Mouse (Mus musculus): Measurements from ENCODE around the gene Akna. TPM values are rescaled to one million over a fixed set of nuclear protein-coding genes. Genes with fewer than 3 reads are reported as not detected.

The Akna gene
- total and polyA plus RNA-seq, 2 experiments from 2014 or later: 3.2 to 8.1 TPM

DNA sequence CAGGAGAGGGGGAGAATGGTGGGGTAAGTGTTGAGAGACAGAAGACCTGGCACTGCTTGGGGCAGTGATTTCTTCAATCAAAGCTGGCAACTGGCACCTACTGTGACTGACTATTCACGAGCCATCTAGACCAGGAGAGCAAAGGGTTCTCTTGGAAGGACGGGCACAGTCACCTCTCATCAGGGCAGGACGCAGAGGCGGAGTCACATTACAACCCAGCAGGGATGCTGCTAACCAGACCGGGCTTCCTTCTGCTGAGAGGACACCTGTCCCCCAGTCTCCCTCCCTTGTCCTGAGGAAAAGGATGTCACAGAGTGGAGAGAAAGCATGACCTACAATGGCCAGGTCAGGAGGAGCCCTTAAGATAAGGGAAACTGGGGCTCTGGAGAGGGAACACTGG is 20.7 kb upstream of the Akna start:
- TF ChIP-seq CTCF (IDR thresholded peaks at IDR 0.05; ENCODE audit: low read depth): no peak
- WGBS: 50% methylated on average over 5 of the region's 5 CpGs
- ATAC-seq: no peak

DNA sequence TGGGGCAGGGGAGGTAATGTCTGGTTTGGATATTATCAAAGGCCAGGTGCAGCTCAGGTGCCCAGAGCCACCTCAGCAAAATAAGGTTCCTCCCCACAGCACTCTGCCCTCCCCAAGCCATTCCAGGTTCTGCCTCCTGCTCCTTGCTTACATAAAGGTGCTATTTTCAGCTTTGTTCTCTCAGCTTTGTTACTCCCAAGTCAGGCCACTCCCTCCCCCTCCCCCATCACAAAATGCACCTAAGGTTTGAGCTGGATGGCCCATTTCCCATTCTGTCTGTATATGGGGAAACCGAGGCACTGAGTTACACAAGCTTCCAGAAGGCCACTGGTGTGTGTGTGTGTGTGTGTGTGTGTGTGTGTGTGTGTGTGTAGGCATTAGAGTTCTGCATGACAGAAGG is 20.1 kb upstream of the Akna start:
- Histone ChIP-seq H3K27ac (no peak overlapping the region), H3K36me3 (ENCODE audit: insufficient read depth, low read length) (no peaks in the 10 kb centered on the region), H3K4me1 (ENCODE audit: insufficient read depth, low read length) (no peaks in the 10 kb centered on the region), H3K27me3 (ENCODE audit: insufficient read depth, low read length) (no peaks in the 10 kb centered on the region), H3K4me3 (ENCODE audit: low read length) (no peak overlapping the region), H3K9ac (replicated peaks; ENCODE audit: low read length) (no peak overlapping the region), H3K4me2 (ENCODE audit: low read depth, low read length) (no peak overlapping the region), H3K9me3 (ENCODE audit: low read length) (no peaks in the 10 kb centered on the region)
- TF ChIP-seq CTCF (IDR thresholded peaks at IDR 0.05; ENCODE audit: low read depth): no peak
- DNase-seq (ENCODE audit: low spot score) (no peak), ATAC-seq (no peak)
- WGBS: 75% methylated on average over 1 of the region's 1 CpGs

More for the DNA sequence above, 20.7 kb upstream of the Akna start:
- Histone ChIP-seq H3K27ac (no peak overlapping the region), H3K27me3 (ENCODE audit: insufficient read depth, low read length) (no peaks in the 10 kb centered on the region), H3K4me2 (ENCODE audit: low read depth, low read length) (no peak overlapping the region), H3K4me3 (ENCODE audit: low read length) (no peak overlapping the region), H3K36me3 (ENCODE audit: insufficient read depth, low read length) (no peaks in the 10 kb centered on the region), H3K9me3 (ENCODE audit: low read length) (no peaks in the 10 kb centered on the region), H3K9ac (replicated peaks; ENCODE audit: low read length) (no peak overlapping the region), H3K4me1 (ENCODE audit: insufficient read depth, low read length) (no peaks in the 10 kb centered on the region)
- no peak for DNase-seq (ENCODE audit: low spot score)

DNA sequence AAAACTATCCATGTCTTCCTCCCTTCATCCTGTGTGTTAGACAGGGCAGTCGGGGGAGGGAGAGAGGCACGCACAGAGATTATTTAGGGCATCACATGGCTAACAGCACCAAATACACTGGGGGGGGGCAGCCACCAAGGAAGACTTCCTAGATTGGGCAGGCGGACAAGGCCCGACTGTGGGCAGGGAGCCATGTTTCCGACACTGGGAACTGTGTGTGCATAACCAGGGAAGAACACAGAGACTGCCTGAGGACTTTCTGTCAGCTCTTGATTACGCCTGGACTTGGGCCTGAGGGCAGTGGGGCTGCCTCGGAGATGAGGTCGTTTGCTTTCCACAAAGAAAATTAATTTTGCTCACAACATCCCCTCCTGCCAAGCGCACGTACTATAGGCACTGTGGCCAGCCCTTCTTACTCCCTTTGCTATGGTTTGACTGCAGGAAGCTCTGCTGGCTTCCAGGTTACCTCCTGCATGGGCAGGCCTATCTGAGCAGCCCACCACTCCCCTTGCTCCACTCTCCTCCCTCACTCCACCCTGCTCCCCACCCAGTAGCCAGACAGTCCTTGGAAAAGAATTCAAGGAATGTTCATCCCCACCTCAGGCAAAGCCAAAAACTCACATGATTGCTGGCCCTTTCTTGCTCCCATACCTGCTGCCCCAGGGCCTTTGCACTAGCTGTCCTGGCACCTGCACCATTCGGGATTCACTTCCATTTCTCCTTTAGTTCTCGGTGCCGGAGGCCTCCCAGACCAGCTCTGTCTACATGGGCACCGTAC is 17.2 kb upstream of the Akna start:
- DNase-seq (ENCODE audit: low spot score): peak; percentile 49
- H3K36me3 ChIP-seq (ENCODE audit: insufficient read depth, low read length): no peaks in the 10 kb centered on the region
- ATAC-seq: no peak
- H3K4me1 ChIP-seq (ENCODE audit: insufficient read depth, low read length): no peaks in the 10 kb centered on the region
- H3K4me2 ChIP-seq (ENCODE audit: low read depth, low read length): no peak overlapping the region
- no peak for TF ChIP-seq CTCF (IDR thresholded peaks at IDR 0.05; ENCODE audit: low read depth)
- no peaks in the 10 kb centered on the region for H3K27me3 ChIP-seq (ENCODE audit: insufficient read depth, low read length)
- no peaks in the 10 kb centered on the region for H3K9me3 ChIP-seq (ENCODE audit: low read length)
- no peak overlapping the region for H3K9ac ChIP-seq (replicated peaks; ENCODE audit: low read length)
- no peak overlapping the region for H3K4me3 ChIP-seq (ENCODE audit: low read length)
- 52% methylated on average over 14 of the region's 14 CpGs for WGBS
- H3K27ac ChIP-seq: no peak overlapping the region

DNA sequence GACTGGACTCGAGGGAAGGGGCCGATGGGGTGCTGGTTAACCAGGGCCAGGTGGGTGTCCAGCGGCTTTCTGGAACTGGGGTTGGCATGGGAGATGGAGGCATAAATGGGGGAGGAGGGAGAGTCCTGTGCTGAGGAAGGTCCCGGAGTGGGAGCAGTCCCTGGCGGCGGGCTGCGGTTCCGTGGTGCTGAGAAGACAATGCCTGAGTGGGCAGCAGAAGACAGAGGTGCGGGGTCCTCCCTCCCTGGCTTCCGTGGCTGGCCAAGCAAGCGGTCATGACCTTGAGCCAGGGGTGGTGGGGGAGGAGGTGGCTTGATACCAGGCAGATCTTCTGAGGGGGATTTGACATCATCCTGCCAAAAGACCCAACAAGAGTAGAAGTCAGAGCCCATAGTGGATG is 15.1 kb upstream of the Akna start:
- Histone ChIP-seq H3K9me3 (ENCODE audit: low read length) (no peaks in the 10 kb centered on the region), H3K36me3 (ENCODE audit: insufficient read depth, low read length) (no peaks in the 10 kb centered on the region), H3K4me1 (ENCODE audit: insufficient read depth, low read length) (no peaks in the 10 kb centered on the region), H3K27ac (no peak overlapping the region), H3K9ac (replicated peaks; ENCODE audit: low read length) (no peak overlapping the region), H3K4me2 (ENCODE audit: low read depth, low read length) (no peak overlapping the region), H3K4me3 (ENCODE audit: low read length) (no peak overlapping the region), H3K27me3 (ENCODE audit: insufficient read depth, low read length) (no peaks in the 10 kb centered on the region)
- no peak for TF ChIP-seq CTCF (IDR thresholded peaks at IDR 0.05; ENCODE audit: low read depth)
- no peak for DNase-seq (ENCODE audit: low spot score)
- no peak for ATAC-seq
- 80% methylated on average over 11 of the region's 11 CpGs for WGBS

DNA sequence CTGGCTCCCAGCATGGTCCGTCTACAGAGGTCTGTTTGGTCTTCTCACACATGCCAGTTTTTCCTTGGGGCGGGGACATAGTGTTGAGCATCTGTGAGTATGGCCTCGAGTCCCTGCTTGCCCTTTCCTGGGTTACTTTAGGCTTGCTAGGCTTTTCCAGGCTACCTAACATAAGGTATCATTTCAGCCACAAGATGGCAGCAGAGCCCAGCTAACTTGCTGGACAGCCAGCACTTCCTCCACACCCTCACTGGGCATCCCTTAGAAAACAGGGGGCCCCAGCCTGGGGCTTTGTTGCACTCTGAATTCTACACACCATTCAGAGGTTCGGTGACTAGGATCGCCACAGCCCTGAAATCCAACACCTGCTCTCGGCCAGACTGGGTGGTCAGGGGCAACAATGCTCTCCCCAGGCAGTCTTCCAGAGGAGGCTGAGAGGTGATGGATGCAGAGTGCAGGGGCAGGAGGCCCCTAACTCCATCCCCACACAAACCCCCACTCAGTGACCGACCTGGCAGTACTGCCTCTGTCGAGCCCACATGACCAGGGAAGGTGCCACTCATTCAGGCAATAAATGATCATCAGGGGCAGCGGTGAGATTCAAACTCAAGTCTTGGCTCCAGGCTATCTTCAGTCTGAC is 14.3 kb upstream of the Akna start:
- ATAC-seq: peak; percentile 68
- H3K9me3 ChIP-seq (ENCODE audit: low read length): no peaks in the 10 kb centered on the region
- no peaks in the 10 kb centered on the region for H3K27me3 ChIP-seq (ENCODE audit: insufficient read depth, low read length)
- no peak overlapping the region for H3K9ac ChIP-seq (replicated peaks; ENCODE audit: low read length)
- WGBS: 16% methylated on average over 9 of the region's 9 CpGs
- no peaks in the 10 kb centered on the region for H3K36me3 ChIP-seq (ENCODE audit: insufficient read depth, low read length)
- H3K4me2 ChIP-seq (ENCODE audit: low read depth, low read length): no peak overlapping the region
- DNase-seq (ENCODE audit: low spot score): peak; percentile 96
- H3K4me3 ChIP-seq (ENCODE audit: low read length): no peak overlapping the region
- H3K27ac ChIP-seq: no peak overlapping the region
- no peaks in the 10 kb centered on the region for H3K4me1 ChIP-seq (ENCODE audit: insufficient read depth, low read length)
- TF ChIP-seq CTCF (IDR thresholded peaks at IDR 0.05; ENCODE audit: low read depth): peak; percentile 89

DNA sequence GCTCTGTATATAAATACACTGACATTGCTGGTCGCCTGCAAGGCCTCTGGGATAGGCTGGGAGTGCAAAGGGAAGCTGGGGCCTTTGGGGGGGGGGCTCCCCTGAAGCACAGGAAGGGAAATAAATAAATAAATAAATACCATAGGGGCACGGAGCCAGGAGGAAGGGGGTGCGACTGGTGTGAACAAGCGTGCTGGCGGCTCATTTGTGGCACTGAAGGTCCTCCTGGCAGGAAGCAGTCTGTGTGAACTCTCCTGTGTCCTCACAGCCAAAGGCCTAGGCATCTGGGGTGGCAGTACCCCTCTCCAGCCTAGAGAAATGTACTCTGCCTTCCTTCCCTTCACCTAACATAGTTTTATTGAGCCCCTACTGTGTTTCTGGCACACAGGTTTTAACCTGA is 11.8 kb upstream of the Akna start:
- 84% methylated on average over 5 of the region's 5 CpGs for WGBS
- Histone ChIP-seq H3K27ac (no peak overlapping the region), H3K27me3 (ENCODE audit: insufficient read depth, low read length) (no peaks in the 10 kb centered on the region), H3K9me3 (ENCODE audit: low read length) (no peaks in the 10 kb centered on the region), H3K4me3 (ENCODE audit: low read length) (no peak overlapping the region), H3K36me3 (ENCODE audit: insufficient read depth, low read length) (no peaks in the 10 kb centered on the region), H3K4me1 (ENCODE audit: insufficient read depth, low read length) (no peaks in the 10 kb centered on the region), H3K9ac (replicated peaks; ENCODE audit: low read length) (no peak overlapping the region), H3K4me2 (ENCODE audit: low read depth, low read length) (no peak overlapping the region)
- DNase-seq (ENCODE audit: low spot score) (no peak), ATAC-seq (no peak)
- TF ChIP-seq CTCF (IDR thresholded peaks at IDR 0.05; ENCODE audit: low read depth): no peak

DNA sequence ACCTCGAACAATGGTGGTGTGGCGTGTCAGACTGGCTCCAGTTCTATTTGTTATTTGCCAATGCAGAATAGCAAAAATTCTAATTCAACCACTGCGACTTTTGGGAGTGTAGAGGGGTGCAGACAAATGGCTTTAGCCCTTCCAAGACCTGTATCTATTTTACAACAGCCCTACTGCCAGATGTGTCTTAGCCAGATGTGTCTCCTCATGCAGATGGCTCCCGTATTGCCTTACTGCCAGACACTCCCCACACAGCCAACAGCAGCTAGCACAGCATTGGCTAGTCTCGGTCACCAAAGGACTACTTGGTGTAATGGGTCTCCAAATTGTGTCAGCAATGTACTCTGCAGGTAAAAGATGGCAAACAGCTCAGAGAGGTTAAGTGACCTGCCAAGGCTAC is 8.1 kb upstream of the Akna start:
- peak overlapping the region; percentile 96; the same call in 1 of the 2 replicates for H3K4me2 ChIP-seq (ENCODE audit: low read depth, low read length)
- no peaks in the 10 kb centered on the region for H3K36me3 ChIP-seq (ENCODE audit: insufficient read depth, low read length)
- no peaks in the 10 kb centered on the region for H3K9me3 ChIP-seq (ENCODE audit: low read length)
- DNase-seq (ENCODE audit: low spot score) (no peak), ATAC-seq (no peak)
- H3K27me3 ChIP-seq (ENCODE audit: insufficient read depth, low read length): no peaks in the 10 kb centered on the region
- no peak overlapping the region for H3K4me3 ChIP-seq (ENCODE audit: low read length)
- 69% methylated on average over 5 of the region's 5 CpGs for WGBS
- H3K27ac ChIP-seq: no peak overlapping the region
- H3K9ac ChIP-seq (replicated peaks; ENCODE audit: low read length): no peak overlapping the region
- H3K4me1 ChIP-seq (ENCODE audit: insufficient read depth, low read length): peaks cover 11% of the 10 kb centered on the region; the same call in 1 of the 2 replicates
- no peak for TF ChIP-seq CTCF (IDR thresholded peaks at IDR 0.05; ENCODE audit: low read depth)

All from hindbrain, postnatal 0 days (tissue).